Mouse (Mus musculus) kidney, postnatal 0 days (tissue): ENCODE results near the gene G6pc3. TPM values are rescaled to one million over a fixed set of nuclear protein-coding genes. Genes with fewer than 3 reads are reported as not detected.

Experiments used
- ATAC-seq: fragments of 200-750 bp; cut with Nextera tagmentation; replicated peaks from 2 replicates; pipeline ENCODE4 v1.8.0; 2017; ENCODE audit warnings: low read depth, moderate number of reproducible peaks, moderate TSS enrichment, moderate library complexity; ENCODE audit not compliant: low FRiP score
- DNase-seq: peaks from one replicate; pipeline ENCODE4 v3.0.0-alpha.2; 2016; ENCODE audit warnings: low spot score
- H3K27ac ChIP-seq: fragments of 300-500 bp; sonication (generic); 2 replicates; pipeline ENCODE4 v1.5.1; 2014; ENCODE audit warnings: mild to moderate bottlenecking
- H3K27me3 ChIP-seq: fragments of 300-500 bp; sonication (generic); 2 replicates; pipeline ENCODE4 v1.6.1; 2014; ENCODE audit warnings: low read length, mixed read lengths; ENCODE audit not compliant: insufficient read depth
- H3K36me3 ChIP-seq: fragments of 300-500 bp; sonication (generic); 2 replicates; pipeline ENCODE4 v1.6.1; 2014; ENCODE audit warnings: low read length, mixed read lengths; ENCODE audit not compliant: insufficient read depth
- H3K4me1 ChIP-seq: fragments of 300-500 bp; sonication (generic); replicated peaks from 2 replicates; pipeline ENCODE4 v1.6.1; 2014; ENCODE audit warnings: antibody characterized with exemption, low read length, mixed read lengths; ENCODE audit not compliant: insufficient read depth
- H3K4me2 ChIP-seq: fragments of 300-500 bp; sonication (generic); 2 replicates; pipeline ENCODE4 v1.6.1; 2014; ENCODE audit warnings: mild to moderate bottlenecking, low read length, moderate library complexity, mixed read lengths
- H3K4me3 ChIP-seq: fragments of 300-500 bp; sonication (generic); replicated peaks from 2 replicates; pipeline ENCODE4 v1.5.1; 2014; ENCODE audit warnings: low read depth, low read length
- H3K9ac ChIP-seq: fragments of 300-500 bp; sonication (generic); 2 replicates; pipeline ENCODE4 v1.6.1; 2014; ENCODE audit warnings: low read depth, low read length
- H3K9me3 ChIP-seq: fragments of 300-500 bp; sonication (generic); replicated peaks from 2 replicates; pipeline ENCODE4 v1.6.1; 2016; ENCODE audit warnings: low read length, inconsistent platforms, mixed read lengths
- CTCF ChIP-seq: IDR thresholded peaks from 2 replicates; pipeline ENCODE4 v1.5.1; 2016; ENCODE audit warnings: antibody characterized with exemption, low read depth, mild to moderate bottlenecking, moderate library complexity
- WGBS: fragments of 180-500 bp; shearing (Covaris S2); extraction: QIAGEN DNeasy Blood & Tissue Kit; methylation state at CpG from one replicate; pipeline ENCODE4 v1.1.7; 2014; 5-methylcytosine and 5-hydroxymethylcytosine counted together
- polyA plus RNA-seq: library from polyadenylated mRNA; unstranded; fragments of >200 nt; fragmentation: Nextera tagmentation; extraction: Ambion mirVana; gene quantifications from 2 replicates; pipeline ENCODE4 v1.2.1, GENCODE M21; 2015

Gene G6pc3
- polyA plus RNA-seq, 1 experiment from 2014 or later: 43.6 TPM

DNA sequence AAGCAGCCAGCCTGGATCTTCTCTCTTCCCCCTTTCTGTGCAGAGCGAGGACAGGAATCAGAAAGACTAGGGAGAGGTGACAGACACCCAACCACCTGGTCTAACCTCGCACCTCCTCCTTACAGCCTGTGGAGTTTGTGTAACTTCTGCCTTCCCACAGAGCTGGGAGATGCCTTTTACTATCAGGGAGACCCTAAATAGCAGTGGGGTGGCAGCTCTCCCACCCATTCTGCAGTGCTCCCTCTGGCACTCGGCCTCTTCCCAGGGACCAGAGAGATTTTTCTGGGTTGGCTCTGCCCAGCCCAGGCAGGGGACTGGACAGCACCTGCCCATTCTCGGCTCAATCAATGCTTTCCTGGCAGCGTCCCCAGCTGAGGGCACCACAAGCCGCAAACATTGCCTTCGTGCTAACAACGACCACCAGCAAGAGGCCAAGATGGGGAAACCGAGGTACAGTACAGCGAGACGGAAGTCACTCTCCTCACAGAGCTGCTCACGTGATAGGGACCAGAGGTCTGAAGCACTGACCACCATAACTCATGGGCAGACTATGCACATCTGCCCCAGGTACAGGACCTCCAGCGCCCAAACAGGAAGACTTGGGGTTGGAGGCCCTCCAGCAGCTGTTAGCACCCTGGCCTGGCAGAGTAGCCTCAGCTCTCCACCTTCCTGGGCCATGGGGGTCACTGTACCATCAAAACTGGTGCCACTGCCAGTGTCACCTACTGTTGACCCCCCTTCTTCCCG is 30.0 kb downstream of the G6pc3 start:
- ATAC-seq: no peak
- Histone ChIP-seq H3K9ac (0 out of 2 replicates have a peak overlapping the region, but pooled peaks have one; percentile 25), H3K27me3 (no peaks in the 10 kb centered on the region), H3K36me3 (0 out of 2 replicates have a peak, but pooled peaks cover 9% of the 10 kb centered on the region), H3K9me3 (no peaks in the 10 kb centered on the region), H3K4me1 (peaks cover 74% of the 10 kb centered on the region), H3K4me2 (peak overlapping the region; percentile 50), H3K4me3 (peak overlapping the region; percentile 16; the same call in 1 of the 2 replicates), H3K27ac (peak overlapping the region; percentile 82)
- no peak for DNase-seq
- TF ChIP-seq CTCF: no peak
- 57% methylated on average over 14 of the region's 14 CpGs for WGBS

DNA sequence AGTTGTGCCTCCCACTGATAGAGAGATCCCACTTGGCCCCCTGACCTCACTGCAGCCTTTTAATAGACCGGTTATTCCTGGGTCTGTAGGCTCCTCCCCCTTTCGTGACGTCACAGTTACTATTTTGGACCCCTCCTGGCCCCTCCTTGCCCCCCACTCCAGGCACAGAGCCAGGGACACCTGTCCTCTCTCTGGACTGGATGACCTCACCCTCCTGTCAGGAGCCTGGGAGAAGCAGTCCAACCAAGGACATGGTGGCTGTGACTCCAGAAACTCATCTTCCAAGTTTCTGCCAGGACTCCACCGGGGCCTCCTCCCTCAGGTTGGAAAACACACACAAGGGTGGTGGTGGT is 30.6 kb downstream of the G6pc3 start:
- Histone ChIP-seq H3K27me3 (no peaks in the 10 kb centered on the region), H3K9ac (no peak overlapping the region), H3K9me3 (no peaks in the 10 kb centered on the region), H3K4me3 (no peak overlapping the region), H3K36me3 (0 out of 2 replicates have a peak, but pooled peaks cover 9% of the 10 kb centered on the region), H3K4me2 (no peak overlapping the region), H3K27ac (no peak overlapping the region), H3K4me1 (peaks cover 72% of the 10 kb centered on the region)
- no peak for TF ChIP-seq CTCF
- no peak for DNase-seq
- ATAC-seq: no peak
- WGBS: 58% methylated on average over 4 of the region's 4 CpGs

DNA sequence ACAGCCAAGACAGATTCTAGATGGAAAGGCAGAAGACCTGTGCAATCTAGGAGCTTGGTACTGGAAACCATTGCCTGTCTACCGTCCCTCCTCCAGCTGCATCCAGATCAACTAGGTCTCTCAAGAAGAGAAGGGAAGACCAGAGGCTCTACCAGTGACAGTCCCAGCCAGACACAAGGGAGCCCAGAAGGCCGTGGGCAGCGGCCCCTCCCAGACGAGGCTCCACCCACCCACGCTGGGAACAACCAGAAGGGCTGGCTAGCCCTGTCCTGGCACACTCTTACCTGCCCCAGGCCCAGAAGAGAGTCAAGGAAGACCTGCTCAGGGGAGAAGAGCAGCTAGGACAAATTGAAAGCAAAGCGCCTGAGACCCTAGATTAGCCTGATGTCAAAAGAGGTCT is 31.0 kb downstream of the G6pc3 start:
- no peak overlapping the region for H3K9ac ChIP-seq
- no peak overlapping the region for H3K4me2 ChIP-seq
- 0 out of 2 replicates have a peak, but pooled peaks cover 9% of the 10 kb centered on the region for H3K36me3 ChIP-seq
- DNase-seq (no peak), ATAC-seq (no peak)
- 65% methylated on average over 6 of the region's 6 CpGs for WGBS
- no peak overlapping the region for H3K27ac ChIP-seq
- no peak overlapping the region for H3K4me3 ChIP-seq
- TF ChIP-seq CTCF: no peak
- H3K9me3 ChIP-seq: no peaks in the 10 kb centered on the region
- H3K27me3 ChIP-seq: no peaks in the 10 kb centered on the region
- peaks cover 70% of the 10 kb centered on the region for H3K4me1 ChIP-seq

DNA sequence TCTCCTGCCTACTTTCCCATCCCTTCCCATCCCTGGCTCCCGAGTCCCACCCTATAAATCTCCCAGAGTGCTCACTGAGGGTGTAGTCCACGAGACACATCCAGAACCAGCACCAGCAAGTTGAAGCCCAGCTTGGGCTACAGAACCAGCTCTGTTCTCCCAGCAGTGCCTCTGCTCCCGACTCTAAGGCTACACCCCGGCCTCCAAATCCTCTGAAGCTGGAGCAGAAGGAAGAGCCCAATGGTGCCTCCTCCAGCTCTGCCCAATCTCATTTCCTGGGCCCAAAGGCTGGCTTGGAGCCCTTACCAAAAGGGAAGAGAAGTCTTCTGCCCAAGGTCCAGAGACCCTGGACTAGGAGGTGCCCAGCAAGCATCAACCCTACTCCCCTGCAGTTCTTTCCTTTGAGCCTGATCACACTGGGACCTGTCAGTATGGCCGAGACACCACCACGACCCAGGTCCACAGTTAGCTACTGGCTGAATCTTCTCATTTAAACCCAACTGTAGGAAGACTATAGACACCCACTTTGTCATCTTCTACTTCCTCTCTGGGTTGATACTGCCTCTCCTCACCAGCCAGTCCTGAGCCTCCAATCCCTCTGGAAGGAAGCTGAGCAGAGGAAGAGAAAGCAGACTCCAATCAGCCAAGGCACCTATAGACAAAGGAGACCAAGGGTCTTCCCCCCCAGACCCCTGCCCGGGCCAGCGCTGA is 32.0 kb downstream of the G6pc3 start:
- no peak for ATAC-seq
- no peak overlapping the region for H3K9ac ChIP-seq
- 0 out of 2 replicates have a peak, but pooled peaks cover 9% of the 10 kb centered on the region for H3K36me3 ChIP-seq

DNA sequence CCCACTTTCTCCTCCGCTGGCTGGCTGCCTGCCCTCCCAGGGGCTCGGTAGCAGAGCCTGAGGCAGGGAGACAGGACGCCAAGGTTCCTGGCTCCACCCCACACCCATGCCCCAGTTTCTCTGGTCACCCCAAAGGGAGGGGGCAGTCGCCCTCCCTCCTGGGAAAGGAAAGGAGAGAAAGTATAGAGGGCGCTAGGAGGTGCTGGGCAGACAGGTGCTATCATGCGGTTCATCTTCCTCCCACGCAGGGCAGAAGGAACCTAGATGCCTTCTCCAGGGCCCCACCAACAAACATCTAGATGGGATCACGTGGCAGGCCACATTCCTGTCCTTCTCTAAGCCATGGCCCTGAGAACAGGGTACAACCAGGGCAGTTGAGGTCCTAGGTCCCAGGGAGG is 32.5 kb downstream of the G6pc3 start:
- Histone ChIP-seq H3K36me3 (0 out of 2 replicates have a peak, but pooled peaks cover 9% of the 10 kb centered on the region), H3K4me2 (0 out of 2 replicates have a peak overlapping the region, but pooled peaks have one; percentile 5), H3K9me3 (no peaks in the 10 kb centered on the region), H3K27ac (0 out of 2 replicates have a peak overlapping the region, but pooled peaks have one; percentile 8), H3K4me3 (no peak overlapping the region), H3K9ac (no peak overlapping the region), H3K4me1 (peaks cover 57% of the 10 kb centered on the region), H3K27me3 (no peaks in the 10 kb centered on the region)
- DNase-seq (peak; percentile 55), ATAC-seq (no peak; the same call in 1 of the 2 replicates)
- TF ChIP-seq CTCF: 0 out of 2 replicates have a peak, but pooled peaks have one; percentile 27
- WGBS: 51% methylated on average over 8 of the region's 8 CpGs

More for the DNA sequence above, 32.0 kb downstream of the G6pc3 start:
- no peaks in the 10 kb centered on the region for H3K27me3 ChIP-seq
- no peak for DNase-seq
- H3K9me3 ChIP-seq: no peaks in the 10 kb centered on the region
- H3K4me2 ChIP-seq: no peak overlapping the region
- 77% methylated on average over 8 of the region's 8 CpGs for WGBS
- 0 out of 2 replicates have a peak overlapping the region, but pooled peaks have one; percentile 8 for H3K27ac ChIP-seq
- H3K4me3 ChIP-seq: no peak overlapping the region
- no peak for TF ChIP-seq CTCF
- peaks cover 61% of the 10 kb centered on the region for H3K4me1 ChIP-seq

DNA sequence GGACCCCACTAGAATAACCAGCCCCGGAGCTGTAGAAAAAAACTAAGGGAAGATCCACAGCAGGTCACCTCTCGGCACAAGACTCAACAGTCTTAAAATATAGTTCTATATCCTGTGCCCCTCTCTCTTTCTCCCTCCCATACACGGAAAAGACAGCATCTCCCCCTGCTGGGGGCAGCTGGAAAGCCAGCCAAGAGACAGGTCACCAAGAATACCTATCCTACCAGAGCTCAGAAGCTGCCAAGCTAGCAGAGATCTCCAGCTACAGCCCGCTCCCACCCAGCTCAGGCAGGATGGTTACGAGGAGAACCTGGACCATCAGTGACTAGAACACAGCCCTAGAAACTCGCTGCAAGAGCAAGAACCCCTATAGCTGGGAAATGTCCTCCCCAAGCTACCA is 33.7 kb downstream of the G6pc3 start:
- Histone ChIP-seq H3K4me1 (peaks cover 50% of the 10 kb centered on the region), H3K9me3 (no peaks in the 10 kb centered on the region), H3K9ac (no peak overlapping the region), H3K27me3 (no peaks in the 10 kb centered on the region), H3K36me3 (0 out of 2 replicates have a peak, but pooled peaks cover 9% of the 10 kb centered on the region), H3K27ac (no peak overlapping the region), H3K4me2 (no peak overlapping the region), H3K4me3 (no peak overlapping the region)
- peak; percentile 77 for TF ChIP-seq CTCF
- WGBS: 37% methylated on average over 6 of the region's 6 CpGs
- peak; percentile 79 for DNase-seq
- ATAC-seq: no peak
